Mouse (Mus musculus) testis, adult 2 months (tissue): ENCODE results near the gene Aim2.

Experiments
- CTCF ChIP-seq: fragments of 200-500 bp; IDR thresholded peaks from 2 replicates; pipeline ENCODE4 v1.5.1; 2012; ENCODE audit warnings: low read depth, mild to moderate bottlenecking, inconsistent platforms, low read length, moderate library complexity; ENCODE audit not compliant: control insufficient read depth, insufficient read depth, insufficient replicate concordance
- POLR2A ChIP-seq: fragments of 200-500 bp; IDR thresholded peaks from 2 replicates; pipeline ENCODE4 v1.6.1; 2012; ENCODE audit warnings: low read depth, mild to moderate bottlenecking, inconsistent platforms, low read length, moderate library complexity; ENCODE audit not compliant: control insufficient read depth

GRCm38 (mm10) chr1:173357799-173358198 is 7.1 kb downstream of the Aim2 start:
- no peak for TF ChIP-seq CTCF
- TF ChIP-seq POLR2A = no peak
